Comparison of ENCODE assay signal across 17 mouse cellular contexts in the genomic region with DNA sequence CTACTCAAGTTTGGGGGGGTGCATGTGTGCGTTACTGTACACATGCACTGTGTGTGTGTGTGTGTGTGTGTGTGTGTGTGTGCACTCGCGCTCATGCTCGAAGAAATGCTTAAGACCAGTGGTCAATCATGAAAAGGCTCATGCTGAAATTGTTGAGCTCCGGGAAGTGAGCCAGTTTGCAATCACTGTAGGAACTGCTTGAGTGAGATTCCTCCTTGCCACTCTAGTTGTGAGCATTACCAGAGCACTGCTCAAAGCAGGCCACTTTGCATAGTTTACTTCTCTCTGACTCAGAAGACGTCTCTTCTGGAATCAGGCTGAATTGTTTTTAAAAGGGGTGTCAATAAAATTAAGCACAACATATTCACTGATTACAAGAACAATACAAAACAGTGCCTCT. TPM values are rescaled to one million over a fixed set of nuclear protein-coding genes. Genes with fewer than 3 reads are reported as not detected.
DNase-seq lines count a peak whose midpoint lies in the region; ATAC-seq and TF ChIP-seq lines count a peak whose summit lies in the region.
"Had no signal": no experiment of that assay in that cellular context is flagged by ENCODE, and none has a peak within 500 bp of the region (broad histone marks: within the 10 kb centered on the region; RNA-seq: fewer than 3 reads in every experiment).

No protein-coding gene starts in this region.

- no peak overlapping the region for H3K4me3 ChIP-seq in heart, embryonic 15.5 days
- H3K4me3 ChIP-seq in lung, postnatal 0 days (ENCODE audit: low read depth, low read length): no peak overlapping the region
- H3K4me3 ChIP-seq: limb, embryonic 15.5 days; midbrain, embryonic 10.5 days; myocyte had no signal

- H3K9me3 ChIP-seq in heart, embryonic 15.5 days (replicated peaks): no peaks in the 10 kb centered on the region
- H3K9me3 ChIP-seq in lung, postnatal 0 days (ENCODE audit: low read length): no peaks in the 10 kb centered on the region
- H3K9me3 ChIP-seq: limb, embryonic 15.5 days; midbrain, embryonic 10.5 days had no signal

- H3K4me1 ChIP-seq in heart, embryonic 15.5 days (replicated peaks): peaks cover 17% of the 10 kb centered on the region
- no peaks in the 10 kb centered on the region for H3K4me1 ChIP-seq in lung, postnatal 0 days (ENCODE audit: insufficient read depth, low read depth, low read length)
- H3K4me1 ChIP-seq: limb, embryonic 15.5 days; midbrain, embryonic 10.5 days had no signal

- WGBS in heart, embryonic 15.5 days: 30% methylated on average over 6 of the region's 6 CpGs
- 52% methylated on average over 6 of the region's 6 CpGs for WGBS in lung, postnatal 0 days

- peak overlapping the region; percentile 47 for H3K27ac ChIP-seq in heart, embryonic 15.5 days
- no peak overlapping the region for H3K27ac ChIP-seq in lung, postnatal 0 days (ENCODE audit: low read length)
- H3K27ac ChIP-seq: hindbrain, embryonic 14.5 days; kidney, postnatal 0 days; limb, embryonic 15.5 days; midbrain, embryonic 10.5 days had no signal

- 0 out of 2 replicates have a peak overlapping the region, but pooled peaks have one; percentile 18 for H3K4me2 ChIP-seq in heart, embryonic 15.5 days
- peak overlapping the region; percentile 0; the same call in 1 of the 2 replicates for H3K4me2 ChIP-seq in lung, postnatal 0 days (replicated peaks; ENCODE audit: low read depth, low read length)
- H3K4me2 ChIP-seq: hindbrain, embryonic 14.5 days; limb, embryonic 15.5 days had no signal

- DNase-seq in heart, adult 8-10 months (ENCODE audit: low spot score): no peak
- peak; percentile 62 for DNase-seq in Muller cell, postnatal 12 days (ENCODE audit: inconsistent ontology term)
- DNase-seq in brain, adult 2 months (ENCODE audit: low read depth, low spot score): peak; percentile 39
- peak; percentile 83 for DNase-seq in lung, postnatal 0 days (ENCODE audit: low spot score)
- no peak for DNase-seq in thymus, postnatal 10 days (ENCODE audit: low spot score in 2 of 2)
- DNase-seq in thymus, postnatal 4 days: no peak
- DNase-seq: adrenal gland, postnatal 14 days; cerebellum, postnatal 14 days; liver, postnatal 0 days; thymus, adult 18-20 months had no signal

- TF ChIP-seq CTCF in lung, postnatal 0 days (IDR thresholded peaks at IDR 0.05): no peak

- ATAC-seq in heart, embryonic 15.5 days (replicated peaks; ENCODE audit: insufficient number of reproducible peaks, insufficient read depth, low FRiP score, low read depth): no peak
- ATAC-seq in lung, postnatal 0 days: peak; percentile 93
- ATAC-seq: intestine, postnatal 0 days; liver, postnatal 0 days had no signal

- peak; percentile 52 for TF ChIP-seq EP300 in lung, postnatal 0 days (IDR thresholded peaks at IDR 0.05)

- H3K36me3 ChIP-seq in heart, embryonic 15.5 days: no peaks in the 10 kb centered on the region
- no peaks in the 10 kb centered on the region for H3K36me3 ChIP-seq in lung, postnatal 0 days (ENCODE audit: insufficient read depth, low read length)
- H3K36me3 ChIP-seq: limb, embryonic 15.5 days; midbrain, embryonic 10.5 days had no signal

- no peak overlapping the region for H3K9ac ChIP-seq in heart, embryonic 15.5 days
- no peak overlapping the region for H3K9ac ChIP-seq in lung, postnatal 0 days (replicated peaks; ENCODE audit: low read depth)
- H3K9ac ChIP-seq: hindbrain, embryonic 14.5 days; limb, embryonic 15.5 days; liver, postnatal 0 days had no signal

- H3K27me3 ChIP-seq in heart, embryonic 15.5 days: no peaks in the 10 kb centered on the region
- no peaks in the 10 kb centered on the region for H3K27me3 ChIP-seq in lung, postnatal 0 days (replicated peaks; ENCODE audit: insufficient read depth, low read length)
- H3K27me3 ChIP-seq: limb, embryonic 15.5 days had no signal

RNA-seq across cellular contexts. Expression of a gene that starts 54.4 kb away (rescaled TPM):
- polyA plus RNA-seq in heart, embryonic 15.5 days (2015; fragmentation: Nextera tagmentation; extraction: Ambion mirVana): 5.2 and 5.8 TPM in 2 replicates
- total RNA-seq in heart, adult 8-10 months (2022): 1 to 10 TPM; 4.9 to 6.4 (median 6.1) TPM
- 4.0 and 4.9 TPM in 2 replicates for polyA plus RNA-seq in lung, postnatal 0 days (2015; fragmentation: Nextera tagmentation; extraction: Ambion mirVana)

Comparison
In these comparisons a context has a peak if more than half of its experiments do, and no peak if none do; other contexts are left out.
1. DNase-seq: peak in Muller cell, postnatal 12 days (single experiment), brain, adult 2 months (single experiment) and lung, postnatal 0 days (single experiment); none in heart, adult 8-10 months (single experiment), thymus, postnatal 10 days (0 of 2) and thymus, postnatal 4 days (single experiment).